Comparison of ENCODE assay signal across 9 mouse cellular contexts in genomic region chr5:112394415-112394763, GRCm38 (mm10). TPM values are rescaled to one million over a fixed set of nuclear protein-coding genes. Genes with fewer than 3 reads are reported as not detected.
A peak's percentile ranks its signal among the peaks of the same experiment; 100 is the strongest.
DNase-seq lines count a peak whose midpoint lies in the region; ATAC-seq and TF ChIP-seq lines count a peak whose summit lies in the region.
"Had no signal": no experiment of that assay in that cellular context is flagged by ENCODE, and none has a peak within 500 bp of the region (broad histone marks: within the 10 kb centered on the region; RNA-seq: fewer than 3 reads in every experiment).

No protein-coding gene starts in this region.

- no peak for TF ChIP-seq POLR2A in myocyte (IDR thresholded peaks at IDR 0.05; ENCODE audit: insufficient read length, low read depth)

- H3K4me3 ChIP-seq in embryonic facial prominence, embryonic 14.5 days (ENCODE audit: low read depth, low read length) = peak overlapping the region; percentile 56
- peak overlapping the region; percentile 69 for H3K4me3 ChIP-seq in hindbrain, postnatal 0 days (ENCODE audit: low read length)
- H3K4me3 ChIP-seq in myocyte = peak overlapping the region; percentile 8

- 0 out of 2 replicates have a peak, but pooled peaks cover 4% of the 10 kb centered on the region for H3K36me3 ChIP-seq in embryonic facial prominence, embryonic 14.5 days (ENCODE audit: control insufficient read depth, insufficient read depth, low read length)
- H3K36me3 ChIP-seq in hindbrain, postnatal 0 days (ENCODE audit: insufficient read depth, low read length) = 0 out of 2 replicates have a peak, but pooled peaks cover 5% of the 10 kb centered on the region
- no peaks in the 10 kb centered on the region for H3K36me3 ChIP-seq in myocyte (ENCODE audit: control insufficient read depth, insufficient read depth)

- H3K27me3 ChIP-seq in embryonic facial prominence, embryonic 14.5 days (replicated peaks; ENCODE audit: control insufficient read depth, insufficient read depth, low read length) = peaks cover 22% of the 10 kb centered on the region
- no peaks in the 10 kb centered on the region for H3K27me3 ChIP-seq in hindbrain, postnatal 0 days (ENCODE audit: insufficient read depth, low read length)
- peaks cover 13% of the 10 kb centered on the region for H3K27me3 ChIP-seq in myocyte (ENCODE audit: control insufficient read depth, insufficient read depth, insufficient read length)

- ATAC-seq in embryonic facial prominence, embryonic 14.5 days (ENCODE audit: low read depth) = peak; percentile 79
- ATAC-seq in hindbrain, postnatal 0 days = peak; percentile 71

- H3K4me1 ChIP-seq in embryonic facial prominence, embryonic 14.5 days (ENCODE audit: control insufficient read depth, insufficient read depth, low read length) = peaks cover 7% of the 10 kb centered on the region; the same call in 1 of the 2 replicates
- peaks cover 18% of the 10 kb centered on the region; the same call in 1 of the 2 replicates for H3K4me1 ChIP-seq in hindbrain, postnatal 0 days (ENCODE audit: insufficient read depth, low read length)

- no peaks in the 10 kb centered on the region for H3K9me3 ChIP-seq in embryonic facial prominence, embryonic 14.5 days (ENCODE audit: control insufficient read depth, low read length)
- H3K9me3 ChIP-seq in hindbrain, postnatal 0 days (ENCODE audit: low read length) = no peaks in the 10 kb centered on the region

- DNase-seq in left cerebral cortex, postnatal 4 days = peak; percentile 38
- DNase-seq in left cerebral cortex, adult 8-10 months (ENCODE audit: low spot score in 2 of 2) = no peak
- no peak for DNase-seq in embryonic facial prominence, embryonic 14.5 days (ENCODE audit: low spot score)
- peak; percentile 62 for DNase-seq in hindbrain, postnatal 0 days (ENCODE audit: low spot score)
- no peak for DNase-seq in thymus, postnatal 14 days
- no peak for DNase-seq in layer of hippocampus, adult 9-10 months (ENCODE audit: low spot score)
- no peak for DNase-seq in kidney, adult 11 months
- DNase-seq: kidney, adult 9 months had no signal

- intact Hi-C loops in left cerebral cortex, postnatal 4 days (cut with DNase I) = no loop called here

- H3K27ac ChIP-seq in embryonic facial prominence, embryonic 14.5 days (replicated peaks; ENCODE audit: low read depth, low read length) = peak overlapping the region; percentile 75; the same call in 1 of the 2 replicates
- peak overlapping the region; percentile 71 for H3K27ac ChIP-seq in hindbrain, postnatal 0 days

- H3K4me2 ChIP-seq in embryonic facial prominence, embryonic 14.5 days (ENCODE audit: low read depth, low read length) = peak overlapping the region; percentile 80
- peak overlapping the region; percentile 86 for H3K4me2 ChIP-seq in hindbrain, postnatal 0 days (ENCODE audit: low read depth, low read length)
- peak overlapping the region; percentile 42 for H3K4me2 ChIP-seq in myocyte (ENCODE audit: low read depth)

- no peak for TF ChIP-seq CTCF in hindbrain, postnatal 0 days (IDR thresholded peaks at IDR 0.05; ENCODE audit: low read depth)

- no peaks in the 10 kb centered on the region for H3K79me2 ChIP-seq in myocyte (ENCODE audit: control insufficient read depth, insufficient read depth)

- peak overlapping the region; percentile 69 for H3K9ac ChIP-seq in embryonic facial prominence, embryonic 14.5 days (ENCODE audit: low read depth, low read length)
- peak overlapping the region; percentile 80 for H3K9ac ChIP-seq in hindbrain, postnatal 0 days (replicated peaks; ENCODE audit: low read length)

- peak overlapping the region; percentile 45 for H3ac ChIP-seq in myocyte (ENCODE audit: control insufficient read depth, insufficient read length)

- WGBS in embryonic facial prominence, embryonic 14.5 days = 0% methylated on average over 5 of the region's 28 CpGs
- WGBS in hindbrain, postnatal 0 days = 1% methylated on average over 18 of the region's 28 CpGs

TF ChIP-seq in myocyte, 11 proteins besides CTCF, POLR2A, EP300 and RAD21:
- TF ChIP-seq USF1 (IDR thresholded peaks at IDR 0.05; ENCODE audit: low read depth) (no peak), TCF3 (IDR thresholded peaks at IDR 0.05; ENCODE audit: insufficient read length, low read depth) (no peak), SRF (IDR thresholded peaks at IDR 0.05; ENCODE audit: control insufficient read depth, insufficient read length, low read depth) (no peak), POLR2AphosphoS2 (IDR thresholded peaks at IDR 0.05; ENCODE audit: insufficient read length, low read depth) (no peak)

RNA-seq across cellular contexts. Expression of gene Asphd2, which starts 0.3 kb away (rescaled TPM):
- 100 to 1,000 TPM; 130 to 134 TPM for total RNA-seq in left cerebral cortex, postnatal 4 days (2021)
- total RNA-seq in left cerebral cortex, adult 8-10 months (2022) = 100 to 1,000 TPM; 168 to 189 (median 175) TPM
- polyA plus RNA-seq in embryonic facial prominence, embryonic 14.5 days (2014; fragmentation: Nextera tagmentation; extraction: Ambion mirVana) = 18.2 and 20.3 TPM in 2 replicates
- total RNA-seq in hindbrain, postnatal 0 days (2014; rRNA removed) = 143 and 164 TPM in 2 replicates
- 113 and 118 TPM in 2 replicates for polyA plus RNA-seq in hindbrain, postnatal 0 days (2015; fragmentation: Nextera tagmentation; extraction: Ambion mirVana)
- polyA plus RNA-seq in myocyte (2012; fragmentation: generic; extraction: Trizol) = 0.67 TPM

RNA-seq across cellular contexts. Expression of gene Gm6583, which starts 38.6 kb away (rescaled TPM):
- not detected for total RNA-seq in left cerebral cortex, postnatal 4 days (2021)
- total RNA-seq in left cerebral cortex, adult 8-10 months (2022) = under 1 TPM in 1 of 4 experiments, not detected in 3; 0.14 TPM
- 0.09 and 0.13 TPM in 2 replicates for polyA plus RNA-seq in embryonic facial prominence, embryonic 14.5 days (2014; fragmentation: Nextera tagmentation; extraction: Ambion mirVana)
- total RNA-seq in hindbrain, postnatal 0 days (2014; rRNA removed) = not detected in 2 replicates
- polyA plus RNA-seq in hindbrain, postnatal 0 days (2015; fragmentation: Nextera tagmentation; extraction: Ambion mirVana) = 0.06 TPM in 1 of 2 replicates, not detected in the other
- polyA plus RNA-seq in myocyte (2012; fragmentation: generic; extraction: Trizol) = 0.04 TPM

RNA-seq across cellular contexts. Expression of gene Hps4, which starts 51.5 kb away (rescaled TPM):
- 10 to 100 TPM; 32.6 to 32.8 TPM for total RNA-seq in left cerebral cortex, postnatal 4 days (2021)
- 10 to 100 TPM; 23.0 to 32.2 (median 27.6) TPM for total RNA-seq in left cerebral cortex, adult 8-10 months (2022)
- 31.1 and 31.6 TPM in 2 replicates for polyA plus RNA-seq in embryonic facial prominence, embryonic 14.5 days (2014; fragmentation: Nextera tagmentation; extraction: Ambion mirVana)
- total RNA-seq in hindbrain, postnatal 0 days (2014; rRNA removed) = 43.9 and 45.6 TPM in 2 replicates
- polyA plus RNA-seq in hindbrain, postnatal 0 days (2015; fragmentation: Nextera tagmentation; extraction: Ambion mirVana) = 32.7 and 33.6 TPM in 2 replicates
- polyA plus RNA-seq in myocyte (2012; fragmentation: generic; extraction: Trizol) = 19.1 TPM

RNA-seq across cellular contexts. Expression of gene Srrd, which starts 51.5 kb away (rescaled TPM):
- 10 to 100 TPM; 30.7 to 34.4 TPM for total RNA-seq in left cerebral cortex, postnatal 4 days (2021)
- 10 to 100 TPM; 25.8 to 27.9 (median 26.8) TPM for total RNA-seq in left cerebral cortex, adult 8-10 months (2022)
- polyA plus RNA-seq in embryonic facial prominence, embryonic 14.5 days (2014; fragmentation: Nextera tagmentation; extraction: Ambion mirVana) = 30.3 and 34.3 TPM in 2 replicates
- 84.3 and 92.0 TPM in 2 replicates for total RNA-seq in hindbrain, postnatal 0 days (2014; rRNA removed)
- 49.1 and 56.0 TPM in 2 replicates for polyA plus RNA-seq in hindbrain, postnatal 0 days (2015; fragmentation: Nextera tagmentation; extraction: Ambion mirVana)
- 19.0 TPM for polyA plus RNA-seq in myocyte (2012; fragmentation: generic; extraction: Trizol)

RNA-seq across cellular contexts. Expression of gene Gm6588, which starts 54.8 kb away (rescaled TPM):
- not detected for total RNA-seq in left cerebral cortex, postnatal 4 days (2021)
- not detected for total RNA-seq in left cerebral cortex, adult 8-10 months (2022)
- not detected in 2 replicates for polyA plus RNA-seq in embryonic facial prominence, embryonic 14.5 days (2014; fragmentation: Nextera tagmentation; extraction: Ambion mirVana)
- total RNA-seq in hindbrain, postnatal 0 days (2014; rRNA removed) = not detected in 2 replicates
- polyA plus RNA-seq in hindbrain, postnatal 0 days (2015; fragmentation: Nextera tagmentation; extraction: Ambion mirVana) = 0.25 and 0.58 TPM in 2 replicates
- not detected for polyA plus RNA-seq in myocyte (2012; fragmentation: generic; extraction: Trizol)

Comparison
In these comparisons a context has a peak if more than half of its experiments do, and no peak if none do; other contexts are left out.
1. DNase-seq: peak in left cerebral cortex, postnatal 4 days (single experiment) and hindbrain, postnatal 0 days (single experiment); none in left cerebral cortex, adult 8-10 months (0 of 2), embryonic facial prominence, embryonic 14.5 days (single experiment), thymus, postnatal 14 days (single experiment), layer of hippocampus, adult 9-10 months (single experiment) and kidney, adult 11 months (single experiment).
2. H3K4me3 ChIP-seq: peak in every context shown above with its lines; median percentile 69 in hindbrain, postnatal 0 days; 56 in embryonic facial prominence, embryonic 14.5 days; 8 in myocyte.
3. Peak in every context shown above with its lines, with median percentiles within 50 percentile points of each other: H3K4me2 ChIP-seq.